Mouse (Mus musculus) CH12.LX (cell line): Measurements from ENCODE around the gene C77080. TPM values are rescaled to one million over a fixed set of nuclear protein-coding genes. Genes with fewer than 3 reads are reported as not detected.

Source experiments
- DNase-seq: peaks from one replicate; pipeline ENCODE4 v3.0.0-alpha.2; 2013; ENCODE audit errors: extremely low read depth
- H3K27ac ChIP-seq: 2 replicates; pipeline ENCODE4 v1.5.1; 2012; ENCODE audit warnings: low read depth, mild to moderate bottlenecking, control low read depth, moderate library complexity; ENCODE audit not compliant: insufficient read depth
- H3K27me3 ChIP-seq: replicated peaks from 2 replicates; pipeline ENCODE3; 2012; ENCODE audit warnings: inconsistent platforms
- H3K36me3 ChIP-seq, 2 experiments: replicated peaks in 1 of 2; 2 replicates each; pipeline versions ENCODE3 to v1.6.1; 2012; ENCODE audit warnings: inconsistent platforms in 1 of 2, low read length in 1 of 2, mild to moderate bottlenecking in 1 of 2, mixed read lengths in 1 of 2, moderate library complexity in 1 of 2; ENCODE audit not compliant: control insufficient read depth in 1 of 2, insufficient read depth in 1 of 2
- H3K4me1 ChIP-seq, 2 experiments: 2 replicates each; pipeline ENCODE4 v1.6.1; 2012; ENCODE audit warnings: inconsistent platforms in 1 of 2, moderate library complexity in 1 of 2; ENCODE audit not compliant: insufficient read depth in 2 of 2, control insufficient read depth in 1 of 2
- H3K4me2 ChIP-seq: 2 replicates; pipeline ENCODE4 v1.6.1; 2012; ENCODE audit warnings: low read depth, mild to moderate bottlenecking, control low read depth; ENCODE audit not compliant: poor library complexity, insufficient read depth, severe bottlenecking
- H3K4me3 ChIP-seq, 3 experiments: fragments of 150-350 bp in 1 of 3; sonication (generic) in 1 of 3; replicated peaks in 1 of 3; 2 replicates each; pipeline versions ENCODE3 to v1.5.1; 2011 to 2012; ENCODE audit warnings: low read depth in 2 of 3, low read length in 2 of 3, mild to moderate bottlenecking in 2 of 3, moderate library complexity in 2 of 3, control low read depth in 1 of 3, improper control_type of control experiment in 1 of 3, inconsistent platforms in 1 of 3, mixed read lengths in 1 of 3; ENCODE audit not compliant: poor library complexity in 1 of 3
- H3K79me2 ChIP-seq: replicated peaks from 2 replicates; pipeline ENCODE4 v1.6.1; 2012; ENCODE audit warnings: mild to moderate bottlenecking, moderate library complexity; ENCODE audit not compliant: control insufficient read depth, poor library complexity, insufficient read depth, severe bottlenecking; ENCODE audit errors: extremely low read depth
- H3K9ac ChIP-seq: 2 replicates; pipeline ENCODE4 v1.6.1; 2012; ENCODE audit warnings: low read depth, mild to moderate bottlenecking, control low read depth, moderate library complexity; ENCODE audit not compliant: insufficient read depth
- H3K9me3 ChIP-seq: replicated peaks from 2 replicates; pipeline ENCODE3; 2012; ENCODE audit warnings: low read length, inconsistent platforms, mixed read lengths
- BHLHE40 ChIP-seq: IDR thresholded peaks from 2 replicates; pipeline ENCODE4 v1.6.1; 2011; ENCODE audit warnings: mild to moderate bottlenecking, low read depth, low read length, improper control_type of control experiment
- CHD2 ChIP-seq: IDR thresholded peaks from 2 replicates; pipeline ENCODE4 v1.6.1; 2011; ENCODE audit warnings: low read length, improper control_type of control experiment
- CTCF ChIP-seq, 2 experiments: IDR thresholded peaks in 1 of 2; conservative IDR thresholded peaks in 1 of 2; 2 replicates each; pipeline ENCODE4 v1.5.1; 2011 to 2012; ENCODE audit warnings: low read depth in 2 of 2, low read length in 2 of 2, improper control_type of control experiment in 1 of 2, inconsistent platforms in 1 of 2, mild to moderate bottlenecking in 1 of 2, moderate library complexity in 1 of 2
- E2F4 ChIP-seq: IDR thresholded peaks from 2 replicates; pipeline ENCODE4 v1.6.1; 2011; ENCODE audit warnings: low read depth, low read length, improper control_type of control experiment; ENCODE audit not compliant: insufficient replicate concordance
- EP300 ChIP-seq: IDR thresholded peaks from 2 replicates; pipeline ENCODE4 v1.6.1; 2011; ENCODE audit warnings: low read length, improper control_type of control experiment
- ETS1 ChIP-seq: conservative IDR thresholded peaks from 2 replicates; pipeline ENCODE4 v1.6.1; 2012; ENCODE audit warnings: low read depth, mild to moderate bottlenecking, inconsistent platforms, low read length, improper control_type of control experiment, moderate library complexity
- GABPA ChIP-seq: IDR thresholded peaks from 2 replicates; pipeline ENCODE4 v1.6.1; 2012; ENCODE audit warnings: low read depth, low read length, improper control_type of control experiment, inconsistent platforms; ENCODE audit not compliant: insufficient replicate concordance
- IRF4 ChIP-seq: IDR thresholded peaks from 2 replicates; pipeline ENCODE4 v1.6.1; 2014; ENCODE audit warnings: low read depth, mild to moderate bottlenecking, inconsistent platforms, low read length, improper control_type of control experiment
- JUN ChIP-seq: IDR thresholded peaks from 2 replicates; pipeline ENCODE4 v1.6.1; 2011; ENCODE audit warnings: low read depth, mild to moderate bottlenecking, low read length, improper control_type of control experiment, moderate library complexity; ENCODE audit not compliant: insufficient read depth
- JUND ChIP-seq: conservative IDR thresholded peaks from 2 replicates; pipeline ENCODE4 v1.6.1; 2011; ENCODE audit warnings: low read depth, low read length, improper control_type of control experiment
- KAT2A ChIP-seq: IDR thresholded peaks from 2 replicates; pipeline ENCODE4 v1.6.1; 2012; ENCODE audit warnings: low read length, improper control_type of control experiment, inconsistent platforms; ENCODE audit not compliant: insufficient replicate concordance
- MAZ ChIP-seq: IDR thresholded peaks from 2 replicates; pipeline ENCODE4 v1.6.1; 2012; ENCODE audit warnings: low read depth, mild to moderate bottlenecking, inconsistent platforms, low read length, improper control_type of control experiment, moderate library complexity
- MEF2A ChIP-seq: IDR thresholded peaks from 2 replicates; pipeline ENCODE4 v1.6.1; 2014; ENCODE audit warnings: low read depth, mild to moderate bottlenecking, inconsistent platforms, low read length, improper control_type of control experiment, borderline replicate concordance
- MXI1 ChIP-seq: IDR thresholded peaks from 2 replicates; pipeline ENCODE4 v1.6.1; 2011; ENCODE audit warnings: mild to moderate bottlenecking, low read depth, low read length, improper control_type of control experiment
- NELFE ChIP-seq: IDR thresholded peaks from 2 replicates; pipeline ENCODE4 v1.6.1; 2011; ENCODE audit warnings: low read depth, low read length, improper control_type of control experiment
- PAX5 ChIP-seq: IDR thresholded peaks from 2 replicates; pipeline ENCODE4 v1.6.1; 2012; ENCODE audit warnings: low read length, inconsistent platforms, mixed read lengths
- POLR2A ChIP-seq: IDR thresholded peaks from 2 replicates; pipeline ENCODE4 v1.6.1; 2011; ENCODE audit warnings: low read depth, mild to moderate bottlenecking, improper control_type of control experiment, low read length
- RAD21 ChIP-seq: IDR thresholded peaks from 2 replicates; pipeline ENCODE4 v1.6.1; 2011; ENCODE audit warnings: low read depth, mild to moderate bottlenecking, low read length, improper control_type of control experiment, moderate library complexity
- RCOR1 ChIP-seq: conservative IDR thresholded peaks from 2 replicates; pipeline ENCODE4 v1.6.1; 2012; ENCODE audit warnings: low read depth, mild to moderate bottlenecking, inconsistent platforms, low read length, improper control_type of control experiment
- SIN3A ChIP-seq: IDR thresholded peaks from 2 replicates; pipeline ENCODE4 v1.6.1; 2012; ENCODE audit warnings: low read length, improper control_type of control experiment, inconsistent platforms
- SMC3 ChIP-seq: IDR thresholded peaks from 2 replicates; pipeline ENCODE4 v1.6.1; 2011; ENCODE audit warnings: low read depth, low read length, improper control_type of control experiment
- USF1 ChIP-seq: IDR thresholded peaks from 2 replicates; pipeline ENCODE4 v1.6.1; 2014; ENCODE audit warnings: low read depth, mild to moderate bottlenecking, inconsistent platforms, low read length, improper control_type of control experiment
- ZC3H11A ChIP-seq: IDR thresholded peaks from 2 replicates; pipeline ENCODE4 v1.6.1; 2012; ENCODE audit warnings: low read depth, mild to moderate bottlenecking, inconsistent platforms, low read length, improper control_type of control experiment
- ZKSCAN1 ChIP-seq: IDR thresholded peaks from 2 replicates; pipeline ENCODE4 v1.6.1; 2012; ENCODE audit warnings: low read depth, inconsistent platforms, low read length, improper control_type of control experiment, borderline replicate concordance
- ZMIZ1 ChIP-seq: IDR thresholded peaks from 2 replicates; pipeline ENCODE4 v1.6.1; 2012; ENCODE audit warnings: low read depth, mild to moderate bottlenecking, inconsistent platforms, low read length, improper control_type of control experiment
- dilution Hi-C: fragments of 300-500 bp; cut with MboI; formaldehyde crosslinking; loops from 2 replicates; pipeline ENCODE4 v1.14.3; 2020; ENCODE audit warnings: low sequenced_read_pairs; ENCODE audit not compliant: extremely low pct_unique_long_range_greater_than_20kb, extremely low pct_ligation_motif_present
- in situ Hi-C: fragments of 300-500 bp; cut with MboI; formaldehyde crosslinking; loops from 3 replicates; pipeline ENCODE4 v1.14.3; 2019; ENCODE audit warnings: low sequenced_read_pairs, low pct_ligation_motif_present, low pct_unique_long_range_greater_than_20kb, mixed read lengths
- polyA plus RNA-seq: library from polyadenylated mRNA; unstranded; fragments of >175 nt; gene quantifications from 2 replicates; pipeline ENCODE4 v1.2.1, GENCODE M21; 2012; ENCODE audit warnings: low read depth; ENCODE audit not compliant: insufficient read length
- total RNA-seq, 2 experiments: library from RNA; depleted of rRNA; stranded (reverse); fragments of 300-350 nt in 1 of 2; fragments of >200 nt in 1 of 2; gene quantifications; 2 replicates each; pipeline ENCODE4 v1.2.3; 2012 to 2014

Gene C77080
- total and polyA plus RNA-seq, 3 experiments = 0.38 to 1.1 TPM; not detected in 1

- Histone ChIP-seq H3K4me2 (no peak overlapping the region), H3K79me2 (no peaks in the 10 kb centered on the region), H3K4me1 (no peaks in the 10 kb centered on the region), H3K4me3 (no peak overlapping the region), H3K27me3 (no peaks in the 10 kb centered on the region)
- DNase-seq = no peak
- dilution Hi-C loops (no loop called here), in situ Hi-C loops (no loop called here)
- no peak for TF ChIP-seq SIN3A
- no peak for TF ChIP-seq MXI1
- no peak for TF ChIP-seq ZMIZ1
- no peak for TF ChIP-seq EP300
- no peak for TF ChIP-seq MAZ
- no peak for TF ChIP-seq USF1
- TF ChIP-seq GABPA = no peak
- TF ChIP-seq SMC3 = no peak
- no peak for TF ChIP-seq KAT2A
- TF ChIP-seq RCOR1 = no peak
- TF ChIP-seq IRF4 = no peak
- no peak for TF ChIP-seq POLR2A
- no peak for TF ChIP-seq ETS1
- TF ChIP-seq, all 38 proteins: peak for 0
- Histone ChIP-seq H3K9me3 (no peaks in the 10 kb centered on the region), H3K36me3 (no peaks in the 10 kb centered on the region), H3K27ac (no peak overlapping the region), H3K9ac (no peak overlapping the region)
These were observed 34.0 kb upstream of the C77080 start for GRCm38 (mm10) chr4:129295188-129295587.

GRCm38 (mm10) chr4:129293702-129294101 lies 32.5 kb upstream of the C77080 start:
- Histone ChIP-seq H3K4me3 (no peak overlapping the region), H3K4me2 (no peak overlapping the region), H3K27ac (no peak overlapping the region), H3K4me1 (no peaks in the 10 kb centered on the region), H3K79me2 (no peaks in the 10 kb centered on the region), H3K27me3 (no peaks in the 10 kb centered on the region), H3K9me3 (no peaks in the 10 kb centered on the region), H3K36me3 (no peaks in the 10 kb centered on the region), H3K9ac (no peak overlapping the region)
- DNase-seq = no peak
- in situ Hi-C loops (no loop called here), dilution Hi-C loops (no loop called here)
- TF ChIP-seq JUND (no peak), NELFE (no peak), ZKSCAN1 (no peak), E2F4 (no peak), SIN3A (no peak), CTCF (conservative IDR thresholded peaks at IDR 0.05 in 1 of 2, IDR thresholded peaks at IDR 0.05 in 1 of 2; ENCODE audit: low read depth in 2 of 2, low read length in 2 of 2) (no peak), BHLHE40 (no peak), ZMIZ1 (no peak), MXI1 (no peak), RAD21 (no peak), KAT2A (no peak), CHD2 (no peak), PAX5 (no peak), RCOR1 (no peak), POLR2A (no peak), ZC3H11A (no peak), MEF2A (no peak), JUN (no peak)
